Mouse (Mus musculus) midbrain, embryonic 11.5 days (tissue): Measurements from ENCODE around the gene Ccdc103. TPM values are rescaled to one million over a fixed set of nuclear protein-coding genes. Genes with fewer than 3 reads are reported as not detected.

Experiments used
- ATAC-seq: fragments of 200-750 bp; cut with Nextera tagmentation; 2 replicates; pipeline ENCODE4 v1.8.0; 2017; ENCODE audit warnings: moderate TSS enrichment, moderate library complexity; ENCODE audit not compliant: low FRiP score
- DNase-seq: peaks from one replicate; pipeline ENCODE4 v3.0.0; 2015; ENCODE audit warnings: low spot score; ENCODE audit errors: missing footprints
- H3K27ac ChIP-seq: fragments of 300-500 bp; sonication (generic); 2 replicates; pipeline ENCODE4 v1.5.1; 2014; ENCODE audit warnings: low read depth, low read length
- H3K27me3 ChIP-seq: fragments of 300-500 bp; sonication (generic); 2 replicates; pipeline ENCODE4 v1.6.1; 2014; ENCODE audit warnings: mild to moderate bottlenecking, low read length, moderate library complexity, mixed read lengths; ENCODE audit not compliant: control insufficient read depth, insufficient read depth
- H3K36me3 ChIP-seq: fragments of 300-500 bp; sonication (generic); 2 replicates; pipeline ENCODE4 v1.6.1; 2014; ENCODE audit warnings: mild to moderate bottlenecking, low read length, moderate library complexity, mixed read lengths; ENCODE audit not compliant: control insufficient read depth, insufficient read depth
- H3K4me1 ChIP-seq: fragments of 300-500 bp; sonication (generic); 2 replicates; pipeline ENCODE4 v1.6.1; 2014; ENCODE audit warnings: low read length; ENCODE audit not compliant: control insufficient read depth, insufficient read depth
- H3K4me2 ChIP-seq: fragments of 300-500 bp; sonication (generic); 2 replicates; pipeline ENCODE4 v1.6.1; 2014; ENCODE audit warnings: mild to moderate bottlenecking, moderate library complexity
- H3K4me3 ChIP-seq: fragments of 300-500 bp; sonication (generic); 2 replicates; pipeline ENCODE4 v1.5.1; 2014; ENCODE audit warnings: low read depth, low read length
- H3K9ac ChIP-seq: fragments of 300-500 bp; sonication (generic); 2 replicates; pipeline ENCODE4 v1.6.1; 2014; ENCODE audit warnings: low read length
- H3K9me3 ChIP-seq: fragments of 300-500 bp; sonication (generic); 2 replicates; pipeline ENCODE4 v1.6.1; 2016; ENCODE audit warnings: low read length; ENCODE audit not compliant: control insufficient read depth
- WGBS: fragments of 180-500 bp; shearing (Covaris S2); extraction: QIAGEN DNeasy Blood & Tissue Kit; methylation state at CpG from one replicate; pipeline ENCODE4 v1.1.7; 2014; 5-methylcytosine and 5-hydroxymethylcytosine counted together
- polyA plus RNA-seq: library from polyadenylated mRNA; unstranded; fragments of >200 nt; fragmentation: Nextera tagmentation; extraction: Ambion mirVana; gene quantifications from 2 replicates; pipeline ENCODE4 v1.2.1, GENCODE M21; 2014

Gene Ccdc103
- polyA plus RNA-seq, 1 experiment from 2014 or later = 1.6 TPM

DNA sequence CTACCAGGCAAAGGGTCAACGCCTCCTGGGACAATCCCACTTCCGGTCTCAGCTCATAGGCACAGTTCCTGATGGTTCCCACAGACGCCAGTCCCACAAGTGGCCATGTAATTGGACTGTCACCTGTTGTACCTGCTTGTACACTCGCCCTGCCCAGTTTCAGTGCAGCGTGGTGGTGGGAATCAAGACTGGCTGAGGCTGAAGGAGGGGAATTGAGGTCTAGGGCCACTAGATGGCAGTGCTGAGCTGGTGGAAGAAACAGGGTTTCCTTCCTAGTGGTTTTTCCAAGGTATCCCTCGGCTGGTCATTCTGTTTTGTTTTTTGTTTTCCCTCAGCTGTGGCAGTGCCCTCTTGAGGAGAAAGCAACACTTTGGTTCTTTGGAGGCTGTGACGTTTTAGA is 19.8 kb downstream of the Ccdc103 start, which contains the start of gene Gfap:
TSS of gene Gfap (minus strand) at position 150 of the 400 bp plus-strand sequence.
- Histone ChIP-seq H3K4me3 (no peak within 1 kb of the TSS), H3K27ac (no peak within 1 kb of the TSS), H3K9me3 (no peaks in the 10 kb centered on the region), H3K27me3 (no peaks in the 10 kb centered on the region), H3K9ac (no peak within 1 kb of the TSS), H3K4me1 (no peaks in the 10 kb centered on the region; the same call in 1 of the 2 replicates), H3K36me3 (peaks cover under 1% of the 10 kb centered on the region; the same call in 1 of the 2 replicates), H3K4me2 (no peak within 1 kb of the TSS)
- DNase-seq = peak; percentile 99
- no peak for ATAC-seq
- WGBS = 17% methylated on average over 7 of the region's 7 CpGs

DNA sequence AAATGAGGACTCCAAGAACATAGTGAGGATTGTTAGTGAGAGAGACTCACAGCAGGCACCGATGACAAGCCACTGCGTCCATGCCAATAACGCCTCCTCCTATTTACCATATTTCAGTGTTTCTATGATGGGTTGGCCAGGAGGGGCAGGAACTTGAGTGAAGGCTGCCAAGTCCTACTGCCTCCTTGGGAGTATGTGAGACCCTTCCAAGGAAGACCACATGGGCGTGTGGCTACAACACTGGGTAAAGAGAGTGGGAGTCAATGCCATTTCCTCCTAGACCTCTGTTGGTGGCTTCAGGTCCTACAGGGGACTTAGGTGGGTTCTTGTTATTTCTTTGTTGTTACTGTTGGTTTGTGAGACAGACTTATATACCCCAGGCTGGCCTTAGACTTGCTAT is 20.2 kb downstream of the Ccdc103 start:
- no peaks in the 10 kb centered on the region; the same call in 1 of the 2 replicates for H3K4me1 ChIP-seq
- no peak overlapping the region for H3K4me3 ChIP-seq
- H3K9me3 ChIP-seq = no peaks in the 10 kb centered on the region
- H3K27ac ChIP-seq = no peak overlapping the region
- DNase-seq = no peak
- ATAC-seq = no peak
- H3K36me3 ChIP-seq = peaks cover 5% of the 10 kb centered on the region; the same call in 1 of the 2 replicates
- H3K4me2 ChIP-seq = no peak overlapping the region
- 68% methylated on average over 4 of the region's 4 CpGs for WGBS
- no peak overlapping the region for H3K9ac ChIP-seq
- no peaks in the 10 kb centered on the region for H3K27me3 ChIP-seq

DNA sequence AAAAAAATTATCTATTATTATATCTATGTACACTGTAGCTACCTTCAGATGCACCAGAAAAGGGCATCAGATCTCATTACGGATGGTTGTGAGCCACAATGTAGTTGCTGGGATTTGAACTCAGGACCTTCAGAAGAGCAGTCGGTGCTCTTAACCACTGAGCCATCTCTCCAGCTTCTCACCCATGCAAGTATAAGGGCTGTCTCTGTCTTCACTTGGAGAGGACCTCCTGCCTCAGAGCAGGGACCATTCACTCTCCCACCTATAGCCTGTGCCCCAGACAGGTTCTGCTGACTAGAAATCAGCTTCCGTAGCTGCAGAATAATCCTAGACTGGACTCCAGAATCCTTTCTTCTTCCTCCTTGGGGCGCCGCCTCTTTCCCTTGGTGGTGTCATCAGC is 21.1 kb downstream of the Ccdc103 start:
- Histone ChIP-seq H3K4me3 (no peak overlapping the region), H3K27me3 (no peaks in the 10 kb centered on the region), H3K4me2 (no peak overlapping the region), H3K4me1 (no peaks in the 10 kb centered on the region; the same call in 1 of the 2 replicates), H3K36me3 (peaks cover 13% of the 10 kb centered on the region), H3K9me3 (no peaks in the 10 kb centered on the region), H3K27ac (no peak overlapping the region), H3K9ac (no peak overlapping the region)
- no peak for DNase-seq
- ATAC-seq = no peak
- WGBS = 78% methylated on average over 5 of the region's 5 CpGs

GRCm38 (mm10) chr11:102903654-102904053 is 22.6 kb downstream of the Ccdc103 start:
- Histone ChIP-seq H3K4me2 (no peak overlapping the region), H3K4me3 (no peak overlapping the region), H3K4me1 (no peaks in the 10 kb centered on the region; the same call in 1 of the 2 replicates), H3K9ac (no peak overlapping the region), H3K27ac (no peak overlapping the region), H3K27me3 (no peaks in the 10 kb centered on the region), H3K36me3 (peaks cover 27% of the 10 kb centered on the region), H3K9me3 (no peaks in the 10 kb centered on the region)
- WGBS = 81% methylated on average over 7 of the region's 7 CpGs
- DNase-seq = no peak
- ATAC-seq = no peak

DNA sequence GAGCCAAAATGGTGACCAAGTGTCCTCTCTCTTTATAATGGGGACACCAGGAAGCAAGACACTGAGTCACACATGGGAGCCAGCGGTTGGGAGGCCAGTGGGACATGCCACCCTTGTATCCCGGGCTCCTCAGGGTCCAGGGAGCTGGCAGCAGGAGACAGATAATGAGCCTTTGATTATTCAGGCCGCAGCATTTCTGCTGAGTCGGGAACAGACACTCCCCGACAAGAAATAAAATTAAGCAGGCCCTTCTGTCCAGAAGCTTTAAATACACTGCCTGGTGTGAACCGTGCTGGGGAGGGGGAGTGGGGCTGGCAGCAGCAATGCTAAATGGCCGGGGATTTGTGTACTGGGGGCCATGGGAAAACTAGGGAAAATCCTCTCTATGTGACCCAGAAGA is 30.4 kb downstream of the Ccdc103 start:
- no peaks in the 10 kb centered on the region for H3K9me3 ChIP-seq
- H3K9ac ChIP-seq = no peak overlapping the region
- H3K36me3 ChIP-seq = peaks cover 62% of the 10 kb centered on the region
- 85% methylated on average over 7 of the region's 7 CpGs for WGBS
- no peaks in the 10 kb centered on the region for H3K4me1 ChIP-seq
- DNase-seq (no peak), ATAC-seq (no peak)
- H3K4me3 ChIP-seq = no peak overlapping the region
- no peaks in the 10 kb centered on the region for H3K27me3 ChIP-seq
- no peak overlapping the region for H3K27ac ChIP-seq
- H3K4me2 ChIP-seq = no peak overlapping the region

GRCm38 (mm10) chr11:102915380-102915779 is 34.4 kb downstream of the Ccdc103 start:
- Histone ChIP-seq H3K4me1 (no peaks in the 10 kb centered on the region), H3K9ac (no peak overlapping the region), H3K27me3 (no peaks in the 10 kb centered on the region), H3K9me3 (no peaks in the 10 kb centered on the region), H3K4me3 (no peak overlapping the region), H3K4me2 (no peak overlapping the region), H3K36me3 (peaks cover 31% of the 10 kb centered on the region), H3K27ac (no peak overlapping the region)
- ATAC-seq (no peak), DNase-seq (no peak)
- 90% methylated on average over 9 of the region's 9 CpGs for WGBS

DNA sequence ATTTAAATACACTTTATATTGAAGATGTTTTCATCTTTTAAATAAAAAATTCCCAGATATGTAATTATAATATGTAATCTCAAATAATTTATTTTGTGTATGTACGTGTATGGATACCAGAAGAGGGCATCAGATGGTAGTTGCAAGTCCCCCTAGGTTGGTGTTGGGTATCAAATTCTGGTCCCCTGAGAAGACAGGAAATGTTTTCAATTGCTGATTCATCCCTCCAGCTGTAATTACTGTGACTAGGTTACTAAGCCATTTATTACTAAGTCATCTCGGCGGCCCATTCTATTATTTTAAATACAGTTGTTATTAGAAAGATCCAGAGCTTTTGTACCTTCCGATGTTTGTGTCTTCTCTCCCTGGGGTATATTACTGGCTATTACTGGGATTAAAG is 37.1 kb downstream of the Ccdc103 start:
- no peak overlapping the region for H3K4me3 ChIP-seq
- H3K27ac ChIP-seq = no peak overlapping the region
- DNase-seq (no peak), ATAC-seq (no peak)
- no peak overlapping the region for H3K4me2 ChIP-seq
- H3K36me3 ChIP-seq = peaks cover 23% of the 10 kb centered on the region
- 93% methylated on average over 4 of the region's 4 CpGs for WGBS
- no peak overlapping the region for H3K9ac ChIP-seq
- H3K27me3 ChIP-seq = no peaks in the 10 kb centered on the region
- peaks cover 7% of the 10 kb centered on the region; the same call in 1 of the 2 replicates for H3K4me1 ChIP-seq
- H3K9me3 ChIP-seq = no peaks in the 10 kb centered on the region

- H3K27me3 ChIP-seq = no peaks in the 10 kb centered on the region
- no peak for ATAC-seq
- 84% methylated on average over 6 of the region's 6 CpGs for WGBS
- no peaks in the 10 kb centered on the region for H3K36me3 ChIP-seq
- H3K4me1 ChIP-seq = peaks cover 13% of the 10 kb centered on the region
- H3K4me3 ChIP-seq = no peak overlapping the region
- DNase-seq = no peak
- no peak overlapping the region for H3K9ac ChIP-seq
- no peak overlapping the region for H3K4me2 ChIP-seq
- peak overlapping the region; percentile 25; the same call in 1 of the 2 replicates for H3K27ac ChIP-seq
- no peaks in the 10 kb centered on the region for H3K9me3 ChIP-seq
These were observed 40.5 kb downstream of the Ccdc103 start for GRCm38 (mm10) chr11:102921491-102921890.

DNA sequence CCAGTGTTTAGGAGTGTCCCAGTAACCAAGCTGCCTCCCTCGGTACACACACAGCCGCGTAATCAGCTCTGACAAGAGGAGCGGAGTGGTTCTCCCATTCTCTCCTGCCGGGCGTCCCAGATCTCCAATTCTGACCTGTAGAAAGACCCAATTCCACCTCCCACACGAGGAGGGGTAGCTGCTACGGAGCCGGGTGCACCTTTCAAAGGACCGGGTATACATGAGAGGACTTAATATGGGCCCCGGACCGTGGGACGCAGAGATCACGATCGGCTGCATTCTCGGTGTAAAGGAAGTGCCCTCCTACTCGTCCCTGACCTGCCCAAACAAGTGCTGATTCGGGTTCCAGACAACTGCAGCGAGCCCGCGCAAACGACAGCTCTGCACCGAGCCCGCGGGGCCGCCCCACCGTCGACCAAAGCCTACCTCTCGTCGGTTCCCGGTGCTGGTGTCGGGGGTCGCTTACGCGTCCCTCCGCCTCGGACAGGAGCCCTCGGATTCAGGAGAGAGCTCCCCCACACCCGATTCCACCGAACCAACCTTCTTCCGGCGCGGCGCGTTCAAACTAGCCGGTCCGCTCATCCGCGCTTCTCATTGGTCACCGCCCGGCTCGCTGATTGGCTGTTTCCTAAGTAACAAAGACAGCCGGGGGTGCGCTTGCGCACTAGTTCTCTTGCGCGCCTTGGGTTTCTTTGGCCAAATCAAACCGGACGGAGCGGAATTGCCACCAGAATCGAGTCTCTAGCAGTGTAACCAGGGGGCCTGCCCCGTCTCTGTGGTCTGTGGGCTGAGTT is 43.8 kb downstream of the Ccdc103 start, which contains the start of gene Kif18b:
TSS of gene Kif18b (minus strand) at position 568 of the 794 bp plus-strand sequence.
- ATAC-seq = peak; percentile 94
- Histone ChIP-seq H3K27ac (peak within 1 kb of the TSS; percentile 89), H3K4me3 (peak within 1 kb of the TSS; percentile 76), H3K4me1 (peaks cover 13% of the 10 kb centered on the region), H3K4me2 (peak within 1 kb of the TSS; percentile 59), H3K9me3 (no peaks in the 10 kb centered on the region), H3K36me3 (no peaks in the 10 kb centered on the region), H3K9ac (peak within 1 kb of the TSS; percentile 89), H3K27me3 (no peaks in the 10 kb centered on the region)
- under 1% methylated on average over 62 of the region's 62 CpGs for WGBS
- peak; percentile 99 for DNase-seq
